8 mouse cellular contexts compared by ENCODE assay signal in the genomic region with DNA sequence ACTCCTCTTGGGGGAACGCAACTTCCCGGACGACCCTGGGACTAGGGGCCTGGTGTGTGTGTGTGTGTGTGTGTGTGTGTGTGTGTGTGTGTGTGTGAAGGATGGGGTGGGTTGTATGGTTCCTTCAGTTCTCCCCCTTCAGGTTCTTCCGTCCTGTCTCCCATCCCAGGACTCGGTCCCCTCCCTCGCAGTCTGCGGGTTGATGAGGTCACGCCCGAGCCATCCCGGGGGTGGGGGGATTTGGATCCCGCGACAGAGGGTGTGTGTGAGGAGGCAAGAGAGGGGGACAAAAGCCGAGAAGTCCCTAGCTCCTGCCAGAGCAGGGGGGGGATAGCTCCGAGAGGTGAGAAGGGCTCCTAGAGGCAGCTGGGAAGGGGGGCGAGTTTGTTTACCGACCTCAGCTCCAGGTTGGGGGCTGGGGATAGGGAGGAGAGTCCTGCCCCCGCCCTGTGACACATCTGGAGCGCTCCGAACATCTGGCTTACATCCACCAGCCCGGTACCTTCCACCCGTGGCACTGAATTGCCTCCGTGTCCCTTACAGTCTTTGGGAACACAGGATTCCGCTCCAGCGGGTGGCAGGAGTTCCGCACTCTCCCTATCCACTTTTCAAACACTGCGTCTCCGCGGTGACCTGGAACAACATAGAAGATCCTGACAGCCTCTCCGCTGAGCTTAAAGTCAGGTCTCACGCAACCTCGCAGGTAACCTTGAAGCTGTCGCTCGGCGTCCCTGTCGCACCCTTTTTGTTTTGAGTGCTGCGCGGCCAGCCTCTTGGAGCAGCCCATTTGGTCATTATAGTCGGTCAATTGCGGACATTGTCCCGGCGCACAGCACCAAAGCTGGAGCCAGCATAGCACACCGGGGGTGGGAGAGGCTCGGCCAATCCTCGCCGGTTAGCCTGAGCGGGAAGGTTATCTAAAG. TPM values are rescaled to one million over a fixed set of nuclear protein-coding genes. Genes with fewer than 3 reads are reported as not detected.
A peak's percentile ranks its signal among the peaks of the same experiment; 100 is the strongest.
DNase-seq lines count a peak whose midpoint lies in the region; ATAC-seq and TF ChIP-seq lines count a peak whose summit lies in the region.

No protein-coding gene starts in this region.

- TF ChIP-seq CTCF in cerebellum, adult 2 months (IDR thresholded peaks at IDR 0.05; ENCODE audit: borderline replicate concordance, insufficient read depth, low read depth, low read length): no peak
- TF ChIP-seq CTCF in C2C12 (IDR thresholded peaks at IDR 0.05; ENCODE audit: control insufficient read depth, insufficient read depth, insufficient read length): no peak
- TF ChIP-seq CTCF in forebrain, postnatal 0 days (IDR thresholded peaks at IDR 0.05; ENCODE audit: low read depth): no peak

- H3ac ChIP-seq in C2C12 (ENCODE audit: control insufficient read depth, insufficient read length, low read depth): peak overlapping the region; percentile 35

- peak overlapping the region; percentile 93 for H3K4me2 ChIP-seq in forebrain, postnatal 0 days (ENCODE audit: low read depth)
- peak overlapping the region; percentile 88 for H3K4me2 ChIP-seq in neural tube, embryonic 12.5 days (replicated peaks)

- H3K36me3 ChIP-seq in C2C12 (ENCODE audit: control insufficient read depth, insufficient read depth): no peaks in the 10 kb centered on the region
- H3K36me3 ChIP-seq in forebrain, postnatal 0 days (ENCODE audit: insufficient read depth): no peaks in the 10 kb centered on the region
- H3K36me3 ChIP-seq in neural tube, embryonic 12.5 days: no peaks in the 10 kb centered on the region

- H3K27me3 ChIP-seq in cerebellum, adult 2 months (ENCODE audit: control insufficient read depth, insufficient read depth, low read length): peaks cover 2% of the 10 kb centered on the region; the same call in 1 of the 2 replicates
- peaks cover 54% of the 10 kb centered on the region for H3K27me3 ChIP-seq in C2C12 (ENCODE audit: control insufficient read depth, insufficient read depth, insufficient read length)
- H3K27me3 ChIP-seq in forebrain, postnatal 0 days (ENCODE audit: insufficient read depth, low read length): peaks cover 63% of the 10 kb centered on the region
- H3K27me3 ChIP-seq in neural tube, embryonic 12.5 days (replicated peaks): peaks cover 96% of the 10 kb centered on the region

- DNase-seq in cerebellum, adult 2 months: peak in 1 of 2 experiments; percentile 30
- DNase-seq in cerebellum, adult 9-11 months: no peak
- DNase-seq in forebrain, postnatal 0 days: peak; percentile 12
- DNase-seq in kidney, postnatal 10 days: peak; percentile 39
- DNase-seq in left cerebral cortex, adult 8-10 months (ENCODE audit: low spot score in 2 of 2): no peak
- DNase-seq in left cerebral cortex, postnatal 36 days (ENCODE audit: low spot score in 2 of 2): no peak

- under 1% methylated on average over 46 of the region's 46 CpGs for WGBS in cerebellum, adult 2 months
- WGBS in forebrain, postnatal 0 days: under 1% methylated on average over 46 of the region's 46 CpGs
- WGBS in neural tube, embryonic 12.5 days: under 1% methylated on average over 45 of the region's 46 CpGs

- H3K79me2 ChIP-seq in C2C12 (ENCODE audit: control insufficient read depth, insufficient read depth): no peaks in the 10 kb centered on the region

- no peak overlapping the region for H3K27ac ChIP-seq in cerebellum, adult 2 months (ENCODE audit: insufficient read depth, low read length)
- H3K27ac ChIP-seq in forebrain, postnatal 0 days (ENCODE audit: low read depth, low read length): no peak overlapping the region
- no peak overlapping the region for H3K27ac ChIP-seq in neural tube, embryonic 12.5 days

- TF ChIP-seq POLR2A in cerebellum, adult 2 months (IDR thresholded peaks at IDR 0.05; ENCODE audit: borderline replicate concordance, insufficient read depth, low read length): no peak

- H3K9me3 ChIP-seq in forebrain, postnatal 0 days (ENCODE audit: low read length): no peaks in the 10 kb centered on the region
- no peaks in the 10 kb centered on the region for H3K9me3 ChIP-seq in neural tube, embryonic 12.5 days

- intact Hi-C loops in left cerebral cortex, postnatal 36 days (cut with DNase I): loop anchor here (2.0 to 5.0 kb wide), 2 partner anchors 93 to 353 kb away; no protein-coding TSS in a partner anchor

- H3K79me3 ChIP-seq in C2C12 (ENCODE audit: low read depth): no peaks in the 10 kb centered on the region

- ATAC-seq in forebrain, postnatal 0 days: no peak
- ATAC-seq in neural tube, embryonic 12.5 days (ENCODE audit: low FRiP score, low read depth): no peak

- peak overlapping the region; percentile 40; the same call in 1 of the 2 replicates for H3K9ac ChIP-seq in forebrain, postnatal 0 days
- peak overlapping the region; percentile 62 for H3K9ac ChIP-seq in neural tube, embryonic 12.5 days

- H3K4me1 ChIP-seq in cerebellum, adult 2 months (ENCODE audit: control insufficient read depth, insufficient read depth, low read length): no peaks in the 10 kb centered on the region
- H3K4me1 ChIP-seq in forebrain, postnatal 0 days (ENCODE audit: insufficient read depth): peaks cover 17% of the 10 kb centered on the region
- H3K4me1 ChIP-seq in neural tube, embryonic 12.5 days: peaks cover 52% of the 10 kb centered on the region

- H3K4me3 ChIP-seq in cerebellum, adult 2 months (replicated peaks; ENCODE audit: insufficient read depth, low read depth, low read length): peak overlapping the region; percentile 48
- H3K4me3 ChIP-seq in C2C12 (ENCODE audit: insufficient read depth, poor library complexity, severe bottlenecking): no peak overlapping the region
- peak overlapping the region; percentile 44 for H3K4me3 ChIP-seq in forebrain, postnatal 0 days (ENCODE audit: low read depth, low read length)
- peak overlapping the region; percentile 46 for H3K4me3 ChIP-seq in neural tube, embryonic 12.5 days

TF ChIP-seq in C2C12, 6 proteins besides CTCF, POLR2A, EP300 and RAD21:
- TF ChIP-seq FOSL1 (IDR thresholded peaks at IDR 0.05; ENCODE audit: insufficient read depth, low read length, poor library complexity, severe bottlenecking) (no peak), MYOD1 (IDR thresholded peaks at IDR 0.05; ENCODE audit: control insufficient read depth, insufficient read length, low read depth) (no peak), CEBPB (IDR thresholded peaks at IDR 0.05; ENCODE audit: low read depth) (no peak), MYOG (IDR thresholded peaks at IDR 0.05; ENCODE audit: control insufficient read depth, extremely low read depth, insufficient read length) (no peak), MAX (IDR thresholded peaks at IDR 0.05) (no peak), USF1 (IDR thresholded peaks at IDR 0.05; ENCODE audit: low read depth) (no peak)

RNA-seq across cellular contexts. Expression of gene Wnt11, which starts 0.9 kb away (rescaled TPM):
- polyA plus RNA-seq in cerebellum, adult 2 months (2012; rRNA removed): 1.5 and 1.9 TPM in 2 replicates
- 0.44 TPM for polyA plus RNA-seq in C2C12 (2012; fragmentation: generic; extraction: Trizol)
- 3.3 and 4.6 TPM in 2 replicates for total RNA-seq in forebrain, postnatal 0 days (2014; rRNA removed)
- polyA plus RNA-seq in forebrain, postnatal 0 days (2015; fragmentation: Nextera tagmentation; extraction: Ambion mirVana): 0.86 and 1.1 TPM in 2 replicates
- 7.2 and 9.4 TPM in 2 replicates for polyA plus RNA-seq in neural tube, embryonic 12.5 days (2016; fragmentation: Nextera tagmentation; extraction: Ambion mirVana)
- total RNA-seq in left cerebral cortex, adult 8-10 months (2022): under 1 TPM in 3 of 4 experiments, not detected in 1; 0.30 to 0.91 (median 0.52) TPM
- total RNA-seq in left cerebral cortex, postnatal 36 days (2021): under 1 TPM; 0.39 to 0.63 TPM

Comparison
In these comparisons a context has a peak if more than half of its experiments do, and no peak if none do; other contexts are left out.
1. DNase-seq: peak in forebrain, postnatal 0 days (single experiment) and kidney, postnatal 10 days (single experiment); none in cerebellum, adult 9-11 months (single experiment), left cerebral cortex, adult 8-10 months (0 of 2) and left cerebral cortex, postnatal 36 days (0 of 2).